Mouse (Mus musculus) lung, postnatal 0 days (tissue): ENCODE data around the gene Tmem186. TPM values are rescaled to one million over a fixed set of nuclear protein-coding genes. Genes with fewer than 3 reads are reported as not detected.

Source experiments
- ATAC-seq: fragments of 200-750 bp; cut with Nextera tagmentation; 2 replicates; pipeline ENCODE4 v1.8.0; 2017; ENCODE audit warnings: moderate library complexity
- DNase-seq: peaks from one replicate; pipeline ENCODE4 v3.0.0-alpha.2; 2016; ENCODE audit warnings: low spot score
- H3K27ac ChIP-seq: fragments of 300-500 bp; sonication (generic); 2 replicates; pipeline ENCODE4 v1.5.1; 2014; ENCODE audit warnings: antibody characterized with exemption, mild to moderate bottlenecking, low read length, mixed read lengths
- H3K27me3 ChIP-seq: fragments of 300-500 bp; sonication (generic); replicated peaks from 2 replicates; pipeline ENCODE4 v1.6.1; 2014; ENCODE audit warnings: low read length, mixed read lengths; ENCODE audit not compliant: insufficient read depth
- H3K36me3 ChIP-seq: fragments of 300-500 bp; sonication (generic); 2 replicates; pipeline ENCODE4 v1.6.1; 2014; ENCODE audit warnings: low read length, mixed read lengths; ENCODE audit not compliant: insufficient read depth
- H3K4me1 ChIP-seq: fragments of 300-500 bp; sonication (generic); 2 replicates; pipeline ENCODE4 v1.6.1; 2014; ENCODE audit warnings: antibody characterized with exemption, low read depth, low read length, mixed read lengths; ENCODE audit not compliant: insufficient read depth
- H3K4me2 ChIP-seq: fragments of 300-500 bp; sonication (generic); replicated peaks from 2 replicates; pipeline ENCODE4 v1.6.1; 2014; ENCODE audit warnings: low read depth, mild to moderate bottlenecking, low read length, moderate library complexity, mixed read lengths
- H3K4me3 ChIP-seq: fragments of 300-500 bp; sonication (generic); 2 replicates; pipeline ENCODE4 v1.5.1; 2014; ENCODE audit warnings: low read depth, low read length
- H3K9ac ChIP-seq: fragments of 300-500 bp; sonication (generic); replicated peaks from 2 replicates; pipeline ENCODE4 v1.6.1; 2014; ENCODE audit warnings: low read depth, mild to moderate bottlenecking
- H3K9me3 ChIP-seq: fragments of 300-500 bp; sonication (generic); 2 replicates; pipeline ENCODE4 v1.6.1; 2016; ENCODE audit warnings: low read length, mixed read lengths
- CTCF ChIP-seq: IDR thresholded peaks from 2 replicates; pipeline ENCODE4 v1.5.1; 2016; ENCODE audit warnings: antibody characterized with exemption, mild to moderate bottlenecking
- EP300 ChIP-seq: IDR thresholded peaks from 2 replicates; pipeline ENCODE4 v1.6.1; 2016; ENCODE audit warnings: antibody characterized with exemption, mild to moderate bottlenecking, control low read depth
- WGBS: fragments of 180-500 bp; shearing (Covaris S2); extraction: QIAGEN DNeasy Blood & Tissue Kit; methylation state at CpG from one replicate; pipeline ENCODE4 v1.1.7; 2014; 5-methylcytosine and 5-hydroxymethylcytosine counted together
- polyA plus RNA-seq: library from polyadenylated mRNA; unstranded; fragments of >200 nt; fragmentation: Nextera tagmentation; extraction: Ambion mirVana; gene quantifications from 2 replicates; pipeline ENCODE4 v1.2.1, GENCODE M21; 2015

Gene Tmem186
- polyA plus RNA-seq, 1 experiment from 2014 or later: 8.2 TPM

GRCm38 (mm10) chr16:8672811-8673210 is 35.3 kb upstream of the Tmem186 start:
- TF ChIP-seq CTCF (no peak), EP300 (no peak)
- ATAC-seq (no peak), DNase-seq (no peak)
- no peaks in the 10 kb centered on the region for H3K27me3 ChIP-seq
- no peak overlapping the region for H3K9ac ChIP-seq
- no peaks in the 10 kb centered on the region for H3K9me3 ChIP-seq
- H3K27ac ChIP-seq: no peak overlapping the region
- no peaks in the 10 kb centered on the region for H3K36me3 ChIP-seq
- H3K4me2 ChIP-seq: no peak overlapping the region
- H3K4me3 ChIP-seq: no peak overlapping the region
- H3K4me1 ChIP-seq: peaks cover 17% of the 10 kb centered on the region

- no peaks in the 10 kb centered on the region for H3K27me3 ChIP-seq
- H3K4me2 ChIP-seq: peak overlapping the region; percentile 70
- TF ChIP-seq EP300 (no peak), CTCF (no peak)
- no peak overlapping the region for H3K9ac ChIP-seq
- H3K9me3 ChIP-seq: no peaks in the 10 kb centered on the region
- 0 out of 2 replicates have a peak overlapping the region, but pooled peaks have one; percentile 90 for H3K27ac ChIP-seq
- H3K4me1 ChIP-seq: peaks cover 21% of the 10 kb centered on the region
- ATAC-seq: no peak
- no peak for DNase-seq
- under 1% methylated on average over 18 of the region's 18 CpGs for WGBS
- H3K4me3 ChIP-seq: peak overlapping the region; percentile 59
- no peaks in the 10 kb centered on the region for H3K36me3 ChIP-seq
These were observed 34.8 kb upstream of the Tmem186 start for GRCm38 (mm10) chr16:8672350-8672687.

GRCm38 (mm10) chr16:8671551-8672349 is 34.2 kb upstream of the Tmem186 start, which contains the start of gene Carhsp1:
Carhsp1 (minus strand) TSS chr16:8672155.
- H3K36me3 ChIP-seq: no peaks in the 10 kb centered on the region
- ATAC-seq (peak; percentile 92), DNase-seq (peak; percentile 98)
- H3K9ac ChIP-seq: peak within 1 kb of the TSS; percentile 60
- H3K27me3 ChIP-seq: no peaks in the 10 kb centered on the region
- 1% methylated on average over 61 of the region's 67 CpGs for WGBS
- peak within 1 kb of the TSS; percentile 59 for H3K4me3 ChIP-seq
- no peaks in the 10 kb centered on the region for H3K9me3 ChIP-seq
- H3K27ac ChIP-seq: peak within 1 kb of the TSS; percentile 90
- peak within 1 kb of the TSS; percentile 70 for H3K4me2 ChIP-seq
- peaks cover 21% of the 10 kb centered on the region for H3K4me1 ChIP-seq
- TF ChIP-seq CTCF (peak; percentile 65), EP300 (no peak)

- peaks cover 33% of the 10 kb centered on the region for H3K4me1 ChIP-seq
- H3K4me2 ChIP-seq: peak overlapping the region; percentile 70
- peak overlapping the region; percentile 60; the same call in 1 of the 2 replicates for H3K9ac ChIP-seq
- ATAC-seq (no peak), DNase-seq (no peak)
- H3K4me3 ChIP-seq: peak overlapping the region; percentile 59
- no peak for TF ChIP-seq CTCF
- TF ChIP-seq EP300: no peak
- WGBS: 15% methylated on average over 10 of the region's 15 CpGs
- no peaks in the 10 kb centered on the region for H3K36me3 ChIP-seq
- H3K27ac ChIP-seq: peak overlapping the region; percentile 90
- no peaks in the 10 kb centered on the region for H3K9me3 ChIP-seq
- H3K27me3 ChIP-seq: no peaks in the 10 kb centered on the region
These were observed 32.8 kb upstream of the Tmem186 start for GRCm38 (mm10) chr16:8670041-8671035.

GRCm38 (mm10) chr16:8669432-8669831 is 31.9 kb upstream of the Tmem186 start:
- Histone ChIP-seq H3K9ac (no peak overlapping the region), H3K4me3 (no peak overlapping the region), H3K9me3 (no peaks in the 10 kb centered on the region), H3K4me2 (peak overlapping the region; percentile 70), H3K4me1 (peaks cover 39% of the 10 kb centered on the region), H3K27me3 (no peaks in the 10 kb centered on the region), H3K27ac (peak overlapping the region; percentile 6; the same call in 1 of the 2 replicates), H3K36me3 (no peaks in the 10 kb centered on the region)
- WGBS: 71% methylated on average over 5 of the region's 5 CpGs
- TF ChIP-seq CTCF: no peak
- no peak for TF ChIP-seq EP300
- ATAC-seq (no peak), DNase-seq (no peak)

GRCm38 (mm10) chr16:8668386-8668785 is 30.9 kb upstream of the Tmem186 start:
- no peak for DNase-seq
- no peak for ATAC-seq
- Histone ChIP-seq H3K27me3 (no peaks in the 10 kb centered on the region), H3K4me3 (no peak overlapping the region), H3K4me2 (0 out of 2 replicates have a peak overlapping the region, but pooled peaks have one; percentile 3), H3K36me3 (no peaks in the 10 kb centered on the region), H3K9ac (no peak overlapping the region), H3K4me1 (peaks cover 39% of the 10 kb centered on the region), H3K27ac (peak overlapping the region; percentile 87; the same call in 1 of the 2 replicates), H3K9me3 (no peaks in the 10 kb centered on the region)
- 69% methylated on average over 2 of the region's 2 CpGs for WGBS
- no peak for TF ChIP-seq CTCF
- TF ChIP-seq EP300: no peak
